ENCODE assay signal across 17 mouse cellular contexts in genomic region chr13:70746294-70747008, GRCm38 (mm10).
DNase-seq lines count a peak whose midpoint lies in the region; ATAC-seq and TF ChIP-seq lines count a peak whose summit lies in the region.
"Had no signal": no experiment of that assay in that cellular context is flagged by ENCODE, and none has a peak within 500 bp of the region (broad histone marks: within the 10 kb centered on the region; RNA-seq: fewer than 3 reads in every experiment).

No protein-coding gene starts in this region.

- intact Hi-C loops in left cerebral cortex, postnatal 25 days (cut with DNase I): no loop called here

- WGBS in stomach, embryonic 15.5 days: 63% methylated on average over 14 of the region's 14 CpGs
- WGBS in stomach, postnatal 0 days: 55% methylated on average over 14 of the region's 14 CpGs
- 77% methylated on average over 14 of the region's 14 CpGs for WGBS in limb, embryonic 10.5 days
- 74% methylated on average over 14 of the region's 14 CpGs for WGBS in forebrain, postnatal 0 days

- H3K4me1 ChIP-seq in stomach, embryonic 15.5 days: 0 out of 2 replicates have a peak, but pooled peaks cover 4% of the 10 kb centered on the region
- no peaks in the 10 kb centered on the region for H3K4me1 ChIP-seq in stomach, postnatal 0 days (replicated peaks; ENCODE audit: control insufficient read depth, insufficient read depth)
- H3K4me1 ChIP-seq in limb, embryonic 10.5 days: peaks cover 5% of the 10 kb centered on the region; the same call in 1 of the 2 replicates
- no peaks in the 10 kb centered on the region for H3K4me1 ChIP-seq in forebrain, postnatal 0 days (ENCODE audit: insufficient read depth)
- H3K4me1 ChIP-seq: hindbrain, embryonic 12.5 days had no signal

- no peak overlapping the region for H3K4me3 ChIP-seq in stomach, embryonic 15.5 days (replicated peaks)
- H3K4me3 ChIP-seq in stomach, postnatal 0 days (ENCODE audit: low read depth, low read length): no peak overlapping the region
- no peak overlapping the region for H3K4me3 ChIP-seq in limb, embryonic 10.5 days
- no peak overlapping the region for H3K4me3 ChIP-seq in forebrain, postnatal 0 days (ENCODE audit: low read depth, low read length)
- H3K4me3 ChIP-seq: erythroblast, embryonic 14.5 days; heart, embryonic 15.5 days; hindbrain, embryonic 12.5 days had no signal

- ATAC-seq in CD4-positive, CD25-positive, alpha-beta regulatory T cell, adult 4 months: no peak
- ATAC-seq in stomach, embryonic 15.5 days (ENCODE audit: insufficient read depth, low FRiP score, low read depth): 0 out of 2 replicates have a peak, but pooled peaks have one; percentile 10
- no peak for ATAC-seq in stomach, postnatal 0 days (ENCODE audit: low FRiP score, low TSS enrichment)
- ATAC-seq in forebrain, postnatal 0 days: no peak

- no peaks in the 10 kb centered on the region for H3K27me3 ChIP-seq in stomach, embryonic 15.5 days (replicated peaks)
- H3K27me3 ChIP-seq in stomach, postnatal 0 days (ENCODE audit: control insufficient read depth, insufficient read depth, low read length): no peaks in the 10 kb centered on the region
- no peaks in the 10 kb centered on the region for H3K27me3 ChIP-seq in limb, embryonic 10.5 days (ENCODE audit: low read depth, poor library complexity, severe bottlenecking)
- H3K27me3 ChIP-seq in forebrain, postnatal 0 days (ENCODE audit: insufficient read depth, low read length): no peaks in the 10 kb centered on the region
- H3K27me3 ChIP-seq: hindbrain, embryonic 12.5 days had no signal

- no peaks in the 10 kb centered on the region for H3K9me3 ChIP-seq in stomach, embryonic 15.5 days
- H3K9me3 ChIP-seq in stomach, postnatal 0 days (ENCODE audit: control insufficient read depth, low read length): no peaks in the 10 kb centered on the region
- H3K9me3 ChIP-seq in limb, embryonic 10.5 days (replicated peaks): no peaks in the 10 kb centered on the region
- no peaks in the 10 kb centered on the region for H3K9me3 ChIP-seq in forebrain, postnatal 0 days (ENCODE audit: low read length)
- H3K9me3 ChIP-seq: heart, embryonic 15.5 days; hindbrain, embryonic 12.5 days had no signal

- no peak overlapping the region for H3K4me2 ChIP-seq in stomach, embryonic 15.5 days
- H3K4me2 ChIP-seq in stomach, postnatal 0 days (replicated peaks; ENCODE audit: low read depth): no peak overlapping the region
- H3K4me2 ChIP-seq in forebrain, postnatal 0 days (ENCODE audit: low read depth): no peak overlapping the region
- H3K4me2 ChIP-seq: heart, embryonic 15.5 days; hindbrain, embryonic 12.5 days had no signal

- H3K27ac ChIP-seq in stomach, embryonic 15.5 days: no peak overlapping the region; the same call in 1 of the 2 replicates
- H3K27ac ChIP-seq in stomach, postnatal 0 days (replicated peaks): no peak overlapping the region
- no peak overlapping the region for H3K27ac ChIP-seq in limb, embryonic 10.5 days
- H3K27ac ChIP-seq in forebrain, postnatal 0 days (ENCODE audit: low read depth, low read length): no peak overlapping the region
- H3K27ac ChIP-seq: heart, embryonic 15.5 days; hindbrain, embryonic 12.5 days had no signal

- TF ChIP-seq CTCF in stomach, postnatal 0 days (IDR thresholded peaks at IDR 0.05; ENCODE audit: low read depth): no peak
- TF ChIP-seq CTCF in forebrain, postnatal 0 days (IDR thresholded peaks at IDR 0.05; ENCODE audit: low read depth): no peak

- no peak overlapping the region for H3K9ac ChIP-seq in stomach, embryonic 15.5 days
- no peak overlapping the region for H3K9ac ChIP-seq in stomach, postnatal 0 days (ENCODE audit: low read length)
- no peak overlapping the region for H3K9ac ChIP-seq in forebrain, postnatal 0 days
- H3K9ac ChIP-seq: heart, embryonic 15.5 days; hindbrain, embryonic 12.5 days had no signal

- no peaks in the 10 kb centered on the region for H3K36me3 ChIP-seq in stomach, embryonic 15.5 days
- H3K36me3 ChIP-seq in stomach, postnatal 0 days (ENCODE audit: control insufficient read depth, insufficient read depth, low read length): no peaks in the 10 kb centered on the region
- no peaks in the 10 kb centered on the region for H3K36me3 ChIP-seq in limb, embryonic 10.5 days
- H3K36me3 ChIP-seq in forebrain, postnatal 0 days (ENCODE audit: insufficient read depth): no peaks in the 10 kb centered on the region
- H3K36me3 ChIP-seq: G1E; heart, embryonic 15.5 days; hindbrain, embryonic 12.5 days had no signal

- TF ChIP-seq EP300 in stomach, postnatal 0 days (optimal IDR thresholded peaks at IDR 0.05): no peak

- DNase-seq in CD4-positive, CD25-positive, alpha-beta regulatory T cell, adult 2 months (ENCODE audit: low read depth, low spot score): peak; percentile 30
- DNase-seq in stomach, postnatal 0 days (ENCODE audit: low spot score): no peak
- DNase-seq in limb, embryonic 10.5 days (ENCODE audit: low spot score): peak; percentile 25
- no peak for DNase-seq in left cerebral cortex, postnatal 25 days (ENCODE audit: low spot score in 2 of 2)
- no peak for DNase-seq in forebrain, postnatal 0 days
- DNase-seq in testis, postnatal 14 days (ENCODE audit: low spot score): no peak
- DNase-seq: adrenal gland, postnatal 36 days; gastrocnemius, postnatal 36 days; kidney, adult 8-10 months; right cerebral cortex, postnatal 25 days; thymus, postnatal 25 days had no signal

Comparison
In these comparisons a context has a peak if more than half of its experiments do, and no peak if none do; other contexts are left out.
1. DNase-seq: peak in CD4-positive, CD25-positive, alpha-beta regulatory T cell, adult 2 months (single experiment) and limb, embryonic 10.5 days (single experiment); none in stomach, postnatal 0 days (single experiment), left cerebral cortex, postnatal 25 days (0 of 2), forebrain, postnatal 0 days (single experiment) and testis, postnatal 14 days (single experiment).